Mouse (Mus musculus) midbrain, embryonic 11.5 days (tissue): Measurements from ENCODE around the gene Trim25. TPM values are rescaled to one million over a fixed set of nuclear protein-coding genes. Genes with fewer than 3 reads are reported as not detected.
"Not testable (repeated sequence)": the region's sequence is repeated elsewhere in the genome, so short reads cannot be mapped to it uniquely, and the experiment has no call there.

ENCODE experiments used
- ATAC-seq: fragments of 200-750 bp; cut with Nextera tagmentation; 2 replicates; pipeline ENCODE4 v1.8.0; 2017; ENCODE audit warnings: moderate TSS enrichment, moderate library complexity; ENCODE audit not compliant: low FRiP score
- DNase-seq: peaks from one replicate; pipeline ENCODE4 v3.0.0; 2015; ENCODE audit warnings: low spot score; ENCODE audit errors: missing footprints
- H3K27ac ChIP-seq: fragments of 300-500 bp; sonication (generic); 2 replicates; pipeline ENCODE4 v1.5.1; 2014; ENCODE audit warnings: low read depth, low read length
- H3K27me3 ChIP-seq: fragments of 300-500 bp; sonication (generic); 2 replicates; pipeline ENCODE4 v1.6.1; 2014; ENCODE audit warnings: mild to moderate bottlenecking, low read length, moderate library complexity, mixed read lengths; ENCODE audit not compliant: control insufficient read depth, insufficient read depth
- H3K36me3 ChIP-seq: fragments of 300-500 bp; sonication (generic); 2 replicates; pipeline ENCODE4 v1.6.1; 2014; ENCODE audit warnings: mild to moderate bottlenecking, low read length, moderate library complexity, mixed read lengths; ENCODE audit not compliant: control insufficient read depth, insufficient read depth
- H3K4me1 ChIP-seq: fragments of 300-500 bp; sonication (generic); 2 replicates; pipeline ENCODE4 v1.6.1; 2014; ENCODE audit warnings: low read length; ENCODE audit not compliant: control insufficient read depth, insufficient read depth
- H3K4me2 ChIP-seq: fragments of 300-500 bp; sonication (generic); 2 replicates; pipeline ENCODE4 v1.6.1; 2014; ENCODE audit warnings: mild to moderate bottlenecking, moderate library complexity
- H3K4me3 ChIP-seq: fragments of 300-500 bp; sonication (generic); 2 replicates; pipeline ENCODE4 v1.5.1; 2014; ENCODE audit warnings: low read depth, low read length
- H3K9ac ChIP-seq: fragments of 300-500 bp; sonication (generic); 2 replicates; pipeline ENCODE4 v1.6.1; 2014; ENCODE audit warnings: low read length
- H3K9me3 ChIP-seq: fragments of 300-500 bp; sonication (generic); 2 replicates; pipeline ENCODE4 v1.6.1; 2016; ENCODE audit warnings: low read length; ENCODE audit not compliant: control insufficient read depth
- WGBS: fragments of 180-500 bp; shearing (Covaris S2); extraction: QIAGEN DNeasy Blood & Tissue Kit; methylation state at CpG from one replicate; pipeline ENCODE4 v1.1.7; 2014; 5-methylcytosine and 5-hydroxymethylcytosine counted together
- polyA plus RNA-seq: library from polyadenylated mRNA; unstranded; fragments of >200 nt; fragmentation: Nextera tagmentation; extraction: Ambion mirVana; gene quantifications from 2 replicates; pipeline ENCODE4 v1.2.1, GENCODE M21; 2014

Trim25 gene
- polyA plus RNA-seq, 1 experiment from 2014 or later, result 2.9 TPM

DNA sequence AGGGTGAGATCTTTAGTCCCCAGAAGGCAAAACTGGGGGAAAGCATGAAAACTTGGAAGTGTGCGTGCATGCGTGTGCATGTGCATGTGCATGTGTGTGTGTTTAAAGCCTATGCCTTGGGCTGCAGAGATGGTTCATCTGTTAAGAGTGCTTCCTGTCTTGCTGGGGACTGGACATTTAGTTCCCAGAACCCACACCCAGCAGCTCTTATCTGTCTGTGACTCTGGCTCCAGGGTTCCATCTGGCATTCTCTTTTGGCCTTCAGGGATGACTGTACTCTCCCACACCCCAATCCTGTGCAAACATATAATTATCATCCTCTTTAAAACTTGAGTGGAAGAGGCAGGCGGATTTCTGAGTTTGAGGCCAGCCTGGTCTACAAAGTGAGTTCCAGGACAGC lies 26.9 kb downstream of the Trim25 start:
- H3K36me3 ChIP-seq, result no peaks in the 10 kb centered on the region
- no peak for ATAC-seq
- no peak overlapping the region for H3K4me3 ChIP-seq
- no peak overlapping the region for H3K27ac ChIP-seq
- H3K4me1 ChIP-seq, result no peaks in the 10 kb centered on the region
- no peak for DNase-seq
- H3K9ac ChIP-seq, result no peak overlapping the region
- H3K27me3 ChIP-seq, result no peaks in the 10 kb centered on the region
- no peak overlapping the region for H3K4me2 ChIP-seq
- no peaks in the 10 kb centered on the region for H3K9me3 ChIP-seq
- 95% methylated on average over 3 of the region's 3 CpGs for WGBS

- Histone ChIP-seq H3K4me3 (no peak overlapping the region), H3K27ac (no peak overlapping the region), H3K27me3 (no peaks in the 10 kb centered on the region), H3K9me3 (no peaks in the 10 kb centered on the region), H3K4me2 (no peak overlapping the region), H3K9ac (no peak overlapping the region), H3K4me1 (no peaks in the 10 kb centered on the region), H3K36me3 (no peaks in the 10 kb centered on the region)
- ATAC-seq (no peak), DNase-seq (no peak)
- WGBS, result 83% methylated on average over 10 of the region's 10 CpGs
Measured at GRCm38 (mm10) chr11:89027955-89028361, 28.8 kb downstream of the Trim25 start.

DNA sequence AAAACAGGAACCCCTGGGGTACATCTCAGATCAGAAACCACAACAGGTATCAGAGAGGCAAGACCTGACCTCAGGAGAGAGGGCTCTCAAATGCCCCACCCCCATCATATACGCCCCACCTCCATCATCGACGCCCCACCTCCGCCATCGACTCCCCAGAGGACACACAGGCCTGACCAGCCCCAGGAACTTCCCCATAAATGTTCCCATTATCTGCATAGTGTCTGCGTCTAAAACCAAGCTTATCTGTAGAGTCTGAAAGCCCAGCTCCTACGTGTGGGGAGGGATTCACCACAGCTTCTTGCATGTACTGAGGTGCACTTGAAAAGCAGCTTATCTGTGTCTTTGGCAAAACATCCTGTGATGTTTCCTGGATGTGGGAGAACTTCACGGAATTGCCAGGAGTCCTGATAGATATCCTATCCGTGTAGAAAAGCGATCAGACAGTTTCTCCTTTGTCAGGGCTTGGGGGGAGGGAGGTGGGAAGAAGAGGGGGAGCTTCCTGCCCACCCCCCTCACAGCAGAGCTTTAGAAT lies 29.8 kb downstream of the Trim25 start:
- H3K27ac ChIP-seq, result no peak overlapping the region
- H3K27me3 ChIP-seq, result no peaks in the 10 kb centered on the region
- no peaks in the 10 kb centered on the region for H3K36me3 ChIP-seq
- no peak for ATAC-seq
- no peak overlapping the region for H3K9ac ChIP-seq
- no peaks in the 10 kb centered on the region for H3K4me1 ChIP-seq
- no peaks in the 10 kb centered on the region for H3K9me3 ChIP-seq
- H3K4me3 ChIP-seq, result no peak overlapping the region
- WGBS, result 69% methylated on average over 10 of the region's 10 CpGs
- no peak overlapping the region for H3K4me2 ChIP-seq
- no peak for DNase-seq

DNA sequence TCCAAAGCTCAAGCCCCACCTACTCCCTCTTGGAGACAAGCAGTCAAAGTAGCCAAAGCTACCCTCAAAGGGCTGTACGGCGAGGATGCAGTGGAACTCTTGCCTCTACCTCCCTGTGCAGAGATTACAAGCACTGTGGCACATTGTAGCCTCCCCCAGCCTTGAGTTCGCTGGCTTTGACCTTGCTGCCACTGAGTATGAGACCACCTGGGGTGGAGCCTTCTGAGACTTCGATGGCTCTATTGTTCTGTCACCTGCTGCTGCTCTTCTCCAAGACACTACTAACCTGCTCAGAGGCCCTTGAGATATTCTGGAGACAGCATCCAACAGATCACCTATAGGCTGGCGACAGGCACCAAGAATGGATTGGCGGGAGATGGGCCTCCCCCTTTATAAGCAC lies 31.4 kb downstream of the Trim25 start:
- WGBS, result 76% methylated on average over 6 of the region's 6 CpGs
- no peak for DNase-seq
- H3K4me2 ChIP-seq, result no peak overlapping the region
- no peaks in the 10 kb centered on the region for H3K4me1 ChIP-seq
- no peaks in the 10 kb centered on the region for H3K9me3 ChIP-seq
- no peak for ATAC-seq
- no peaks in the 10 kb centered on the region for H3K27me3 ChIP-seq
- no peak overlapping the region for H3K27ac ChIP-seq
- no peaks in the 10 kb centered on the region for H3K36me3 ChIP-seq
- no peak overlapping the region for H3K4me3 ChIP-seq
- no peak overlapping the region for H3K9ac ChIP-seq

DNA sequence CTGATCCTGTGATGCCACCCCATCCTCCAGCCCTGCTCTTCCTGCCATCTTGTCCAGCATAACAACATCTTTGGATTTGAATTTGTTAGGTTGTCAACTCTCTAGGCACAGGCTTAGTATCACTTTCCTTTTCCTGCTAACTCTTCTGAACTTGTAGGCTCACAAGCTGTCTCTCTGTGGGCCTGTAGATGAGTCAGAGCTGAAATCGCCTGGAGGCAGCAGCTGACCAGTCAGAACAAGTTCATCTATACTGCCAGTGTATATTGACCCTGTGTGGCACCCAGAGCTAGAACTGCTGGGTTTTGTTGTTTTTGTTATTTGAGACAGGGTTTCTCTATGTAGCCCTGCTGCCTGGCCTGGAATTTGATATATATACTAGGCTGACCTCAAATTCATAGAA lies 32.0 kb downstream of the Trim25 start:
- Histone ChIP-seq H3K9ac (no peak overlapping the region), H3K36me3 (no peaks in the 10 kb centered on the region), H3K4me3 (no peak overlapping the region), H3K4me1 (no peaks in the 10 kb centered on the region), H3K9me3 (no peaks in the 10 kb centered on the region), H3K27ac (no peak overlapping the region), H3K27me3 (no peaks in the 10 kb centered on the region), H3K4me2 (no peak overlapping the region)
- DNase-seq, result no peak
- ATAC-seq, result no peak
- 81% methylated on average over 1 of the region's 1 CpGs for WGBS

DNA sequence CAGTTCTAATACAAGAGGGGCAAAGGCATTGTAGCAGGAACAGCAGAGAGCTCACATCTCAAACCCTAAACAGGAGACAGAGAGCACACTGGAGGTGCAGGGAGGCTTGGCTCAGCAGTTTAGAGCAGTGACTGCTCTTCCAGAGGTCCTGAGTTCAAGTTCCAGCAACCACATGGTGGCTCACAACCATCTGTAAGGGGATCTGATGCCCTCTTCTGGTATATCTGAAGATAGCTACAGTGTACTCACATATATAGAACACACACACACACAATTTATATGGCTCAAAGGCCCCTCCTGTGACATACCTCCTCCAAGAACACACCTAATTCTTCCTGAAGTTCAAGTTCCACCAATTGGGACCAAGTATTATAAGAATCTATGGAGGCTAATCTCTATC lies 35.4 kb downstream of the Trim25 start:
- H3K4me2 ChIP-seq, result no peak overlapping the region
- H3K27me3 ChIP-seq, result no peaks in the 10 kb centered on the region
- no peak for ATAC-seq
- no peaks in the 10 kb centered on the region for H3K36me3 ChIP-seq
- no peaks in the 10 kb centered on the region for H3K9me3 ChIP-seq
- DNase-seq, result no peak
- no peak overlapping the region for H3K4me3 ChIP-seq
- H3K27ac ChIP-seq, result no peak overlapping the region
- no peaks in the 10 kb centered on the region for H3K4me1 ChIP-seq
- H3K9ac ChIP-seq, result no peak overlapping the region

GRCm38 (mm10) chr11:89035552-89035951 lies 36.4 kb downstream of the Trim25 start:
- Histone ChIP-seq H3K4me1 (no peaks in the 10 kb centered on the region), H3K36me3 (no peaks in the 10 kb centered on the region), H3K4me2 (no peak overlapping the region), H3K9ac (no peak overlapping the region), H3K27me3 (no peaks in the 10 kb centered on the region), H3K4me3 (no peak overlapping the region), H3K9me3 (no peaks in the 10 kb centered on the region), H3K27ac (no peak overlapping the region)
- 77% methylated on average over 3 of the region's 3 CpGs for WGBS
- ATAC-seq, result no peak
- no peak for DNase-seq

DNA sequence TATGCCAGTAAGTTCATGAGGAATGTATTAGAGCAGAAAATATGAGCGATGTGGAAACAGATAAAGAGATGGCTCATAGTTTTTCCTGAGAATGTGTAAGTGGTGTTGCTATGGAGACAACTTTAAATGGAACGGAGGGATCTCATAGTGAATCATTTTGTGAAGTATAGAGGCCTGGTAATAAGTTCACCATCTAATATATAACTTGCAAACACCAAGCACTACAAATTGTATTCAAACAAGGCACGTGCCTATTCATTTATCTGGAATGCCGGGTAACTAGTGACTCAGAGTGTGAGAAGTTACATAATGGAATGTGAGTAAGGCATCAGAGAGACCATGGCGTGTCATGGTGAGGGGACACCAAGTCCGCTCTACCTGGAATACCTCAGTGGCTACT lies 39.3 kb downstream of the Trim25 start:
- H3K27ac ChIP-seq, result no peak overlapping the region
- H3K4me2 ChIP-seq, result no peak overlapping the region
- DNase-seq, result no peak
- no peak for ATAC-seq
- H3K27me3 ChIP-seq, result no peaks in the 10 kb centered on the region
- no peak overlapping the region for H3K4me3 ChIP-seq
- no peaks in the 10 kb centered on the region for H3K4me1 ChIP-seq
- H3K36me3 ChIP-seq, result no peaks in the 10 kb centered on the region
- H3K9me3 ChIP-seq, result no peaks in the 10 kb centered on the region
- H3K9ac ChIP-seq, result no peak overlapping the region
- WGBS, result 91% methylated on average over 6 of the region's 6 CpGs

DNA sequence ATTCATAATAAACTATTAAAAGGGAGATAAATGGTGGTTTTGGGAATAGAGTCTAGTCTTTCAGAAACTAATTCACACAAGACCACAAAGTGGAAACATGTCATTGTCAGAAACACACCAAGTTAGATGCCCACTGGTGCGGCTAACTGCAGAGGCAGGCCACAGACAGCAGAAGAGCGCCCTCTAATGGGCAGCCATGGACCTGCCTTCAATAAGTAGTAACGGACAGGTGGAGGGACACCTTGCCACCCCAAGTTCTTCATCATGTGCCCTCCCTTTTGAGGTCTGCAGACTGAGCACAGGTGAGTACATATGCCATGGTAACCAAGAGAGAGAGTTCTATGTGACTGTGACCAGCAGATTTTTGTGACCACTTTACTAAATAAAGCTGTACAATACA lies 40.1 kb downstream of the Trim25 start:
- Histone ChIP-seq H3K27me3 (no peaks in the 10 kb centered on the region), H3K36me3 (no peaks in the 10 kb centered on the region; the same call in 1 of the 2 replicates), H3K4me1 (no peaks in the 10 kb centered on the region), H3K9ac (no peak overlapping the region), H3K27ac (no peak overlapping the region), H3K4me3 (no peak overlapping the region), H3K9me3 (no peaks in the 10 kb centered on the region), H3K4me2 (no peak overlapping the region)
- WGBS, result 33% methylated on average over 3 of the region's 3 CpGs
- no peak for ATAC-seq
- peak; percentile 82 for DNase-seq

GRCm38 (mm10) chr11:89041073-89041472 lies 41.9 kb downstream of the Trim25 start:
- H3K36me3 ChIP-seq, result peaks cover 11% of the 10 kb centered on the region
- 92% methylated on average over 6 of the region's 7 CpGs for WGBS
- H3K27ac ChIP-seq, H3K4me1 ChIP-seq, H3K9me3 ChIP-seq, ATAC-seq, H3K27me3 ChIP-seq, DNase-seq, H3K4me2 ChIP-seq, H3K4me3 ChIP-seq, H3K9ac ChIP-seq: not testable (repeated sequence)
